Mouse (Mus musculus) intestine, embryonic 14.5 days (tissue): Measurements from ENCODE around the gene Vezt. TPM values are rescaled to one million over a fixed set of nuclear protein-coding genes. Genes with fewer than 3 reads are reported as not detected.

ENCODE experiments used
- ATAC-seq: fragments of 200-750 bp; cut with Nextera tagmentation; replicated peaks from 2 replicates; pipeline ENCODE4 v1.8.0; 2017; ENCODE audit warnings: low read depth, moderate number of reproducible peaks, moderate TSS enrichment, moderate library complexity; ENCODE audit not compliant: low FRiP score, low TSS enrichment
- DNase-seq: peaks from one replicate; pipeline ENCODE4 v3.0.0-alpha.2; 2018; ENCODE audit warnings: low spot score
- H3K27ac ChIP-seq: fragments of 300-500 bp; sonication (generic); 2 replicates; pipeline ENCODE4 v1.5.1; 2014; ENCODE audit warnings: low read depth, mild to moderate bottlenecking, control low read depth
- H3K27me3 ChIP-seq: fragments of 300-500 bp; sonication (generic); replicated peaks from 2 replicates; pipeline ENCODE4 v1.6.1; 2014; ENCODE audit warnings: low read length, control low read depth; ENCODE audit not compliant: control insufficient read depth, insufficient read depth
- H3K36me3 ChIP-seq: fragments of 300-500 bp; sonication (generic); 2 replicates; pipeline ENCODE4 v1.6.1; 2014; ENCODE audit warnings: low read length, control low read depth; ENCODE audit not compliant: control insufficient read depth, insufficient read depth
- H3K4me1 ChIP-seq: fragments of 300-500 bp; sonication (generic); replicated peaks from 2 replicates; pipeline ENCODE4 v1.6.1; 2014; ENCODE audit warnings: low read length, control low read depth, mixed read lengths; ENCODE audit not compliant: control insufficient read depth, insufficient read depth
- H3K4me2 ChIP-seq: fragments of 300-500 bp; sonication (generic); 2 replicates; pipeline ENCODE4 v1.6.1; 2014; ENCODE audit warnings: low read length
- H3K4me3 ChIP-seq: fragments of 300-500 bp; sonication (generic); 2 replicates; pipeline ENCODE4 v1.5.1; 2014; ENCODE audit warnings: low read depth, low read length, control low read depth, mixed read lengths
- H3K9ac ChIP-seq: fragments of 300-500 bp; sonication (generic); 2 replicates; pipeline ENCODE4 v1.6.1; 2014; ENCODE audit warnings: mild to moderate bottlenecking, low read length
- H3K9me3 ChIP-seq: fragments of 300-500 bp; sonication (generic); 2 replicates; pipeline ENCODE4 v1.6.1; 2016; ENCODE audit warnings: low read length, control low read depth; ENCODE audit not compliant: control insufficient read depth
- WGBS: fragments of 180-500 bp; shearing (Covaris S2); extraction: QIAGEN DNeasy Blood & Tissue Kit; methylation state at CpG from one replicate; pipeline ENCODE4 v1.1.7; 2014; 5-methylcytosine and 5-hydroxymethylcytosine counted together
- polyA plus RNA-seq: library from polyadenylated mRNA; unstranded; fragments of >200 nt; fragmentation: Nextera tagmentation; extraction: Ambion mirVana; gene quantifications from 2 replicates; pipeline ENCODE4 v1.2.1, GENCODE M21; 2014

Vezt gene
- polyA plus RNA-seq = 25.6 and 30.0 TPM in 2 replicates

- H3K4me3 ChIP-seq = peak within 1 kb of the TSS; percentile 88
- H3K9ac ChIP-seq = peak within 1 kb of the TSS; percentile 78
- peak within 1 kb of the TSS; percentile 66 for H3K4me2 ChIP-seq
- peaks cover 7% of the 10 kb centered on the region; the same call in 1 of the 2 replicates for H3K4me1 ChIP-seq
- ATAC-seq (peak; percentile 99), DNase-seq (peak; percentile 99)
- under 1% methylated on average over 77 of the region's 77 CpGs for WGBS
- peaks cover 4% of the 10 kb centered on the region for H3K36me3 ChIP-seq
- no peaks in the 10 kb centered on the region for H3K27me3 ChIP-seq
- no peaks in the 10 kb centered on the region for H3K9me3 ChIP-seq
- H3K27ac ChIP-seq = peak within 1 kb of the TSS; percentile 75
These were observed at the start of gene Vezt, which contains the start of gene Fgd6 for GRCm38 (mm10) chr10:94035658-94036374. Vezt (minus strand) TSS chr10:94035817. Fgd6 (plus strand) TSS chr10:94036001.

GRCm38 (mm10) chr10:94082040-94082734 is 46.6 kb upstream of the Vezt start:
- no peak overlapping the region for H3K4me3 ChIP-seq
- H3K9me3 ChIP-seq = no peaks in the 10 kb centered on the region
- H3K36me3 ChIP-seq = no peaks in the 10 kb centered on the region
- 45% methylated on average over 7 of the region's 7 CpGs for WGBS
- ATAC-seq = peak; percentile 30; the same call in 1 of the 2 replicates
- peaks cover 15% of the 10 kb centered on the region for H3K4me1 ChIP-seq
- H3K4me2 ChIP-seq = 0 out of 2 replicates have a peak overlapping the region, but pooled peaks have one; percentile 18
- no peak overlapping the region for H3K9ac ChIP-seq
- no peaks in the 10 kb centered on the region for H3K27me3 ChIP-seq
- DNase-seq = no peak
- H3K27ac ChIP-seq = no peak overlapping the region

DNA sequence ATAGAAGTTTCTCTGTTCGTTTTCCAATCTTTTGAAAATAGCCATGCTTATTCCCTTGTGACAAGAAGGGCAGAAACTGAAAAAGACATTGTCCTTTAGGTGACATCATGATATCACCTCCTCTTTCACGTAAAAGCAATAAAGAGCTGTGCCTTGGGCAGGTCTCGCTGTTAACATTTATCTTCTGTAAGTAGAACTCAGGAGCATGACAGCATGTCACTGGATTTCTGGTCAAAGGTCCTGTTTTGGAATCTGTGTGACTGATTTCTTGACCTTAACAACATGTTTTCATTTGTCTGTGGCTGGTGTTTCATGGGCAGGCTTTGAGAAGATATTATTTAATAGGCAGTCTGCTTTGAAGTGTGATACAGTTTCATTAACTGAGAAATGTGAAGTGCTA is 45.1 kb upstream of the Vezt start:
- no peak overlapping the region for H3K4me3 ChIP-seq
- H3K9me3 ChIP-seq = no peaks in the 10 kb centered on the region
- ATAC-seq = no peak
- H3K9ac ChIP-seq = no peak overlapping the region
- no peak overlapping the region for H3K27ac ChIP-seq
- H3K27me3 ChIP-seq = no peaks in the 10 kb centered on the region
- WGBS = 60% methylated on average over 3 of the region's 3 CpGs
- DNase-seq = no peak
- H3K4me2 ChIP-seq = no peak overlapping the region
- H3K36me3 ChIP-seq = no peaks in the 10 kb centered on the region
- 0 out of 2 replicates have a peak, but pooled peaks cover 11% of the 10 kb centered on the region for H3K4me1 ChIP-seq

GRCm38 (mm10) chr10:94076966-94077825 is 41.6 kb upstream of the Vezt start:
- no peak overlapping the region for H3K9ac ChIP-seq
- ATAC-seq = no peak
- no peaks in the 10 kb centered on the region for H3K36me3 ChIP-seq
- H3K27me3 ChIP-seq = no peaks in the 10 kb centered on the region
- H3K4me2 ChIP-seq = no peak overlapping the region
- peaks cover 17% of the 10 kb centered on the region for H3K4me1 ChIP-seq
- no peak overlapping the region for H3K4me3 ChIP-seq
- 84% methylated on average over 14 of the region's 14 CpGs for WGBS
- DNase-seq = no peak
- H3K9me3 ChIP-seq = no peaks in the 10 kb centered on the region
- H3K27ac ChIP-seq = no peak overlapping the region

DNA sequence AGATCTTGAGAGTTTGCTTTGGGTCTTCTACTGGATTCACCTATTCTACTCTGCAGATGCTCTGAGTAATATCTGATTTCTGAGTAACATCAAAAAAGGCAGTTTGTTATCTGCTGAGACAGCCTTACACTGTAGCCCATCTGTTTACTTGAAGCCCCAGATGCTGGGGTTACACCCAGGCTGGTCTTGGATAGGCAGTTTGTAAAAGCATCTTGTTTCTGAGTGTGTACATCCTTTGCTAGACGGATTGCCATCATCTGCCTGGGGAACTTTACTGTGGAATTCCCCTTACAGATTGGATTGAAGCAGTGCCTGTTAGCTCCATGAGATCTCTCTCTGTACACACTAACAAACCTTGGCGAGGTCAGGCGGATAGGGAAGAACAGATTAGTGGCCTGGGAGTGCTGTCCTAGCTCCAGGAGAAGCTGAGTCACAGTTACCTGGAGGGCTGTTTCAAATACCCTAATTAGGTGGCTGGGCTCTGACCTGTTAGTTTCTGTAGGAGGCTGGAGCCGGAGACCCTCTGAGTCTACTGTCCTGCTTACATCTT is 37.4 kb upstream of the Vezt start:
- H3K36me3 ChIP-seq = no peaks in the 10 kb centered on the region
- WGBS = 46% methylated on average over 4 of the region's 4 CpGs
- no peak overlapping the region for H3K4me2 ChIP-seq
- no peaks in the 10 kb centered on the region for H3K9me3 ChIP-seq
- ATAC-seq (no peak), DNase-seq (no peak)
- no peak overlapping the region for H3K9ac ChIP-seq
- peaks cover 14% of the 10 kb centered on the region for H3K4me1 ChIP-seq
- H3K27me3 ChIP-seq = no peaks in the 10 kb centered on the region
- no peak overlapping the region for H3K4me3 ChIP-seq
- peak overlapping the region; percentile 73 for H3K27ac ChIP-seq

DNA sequence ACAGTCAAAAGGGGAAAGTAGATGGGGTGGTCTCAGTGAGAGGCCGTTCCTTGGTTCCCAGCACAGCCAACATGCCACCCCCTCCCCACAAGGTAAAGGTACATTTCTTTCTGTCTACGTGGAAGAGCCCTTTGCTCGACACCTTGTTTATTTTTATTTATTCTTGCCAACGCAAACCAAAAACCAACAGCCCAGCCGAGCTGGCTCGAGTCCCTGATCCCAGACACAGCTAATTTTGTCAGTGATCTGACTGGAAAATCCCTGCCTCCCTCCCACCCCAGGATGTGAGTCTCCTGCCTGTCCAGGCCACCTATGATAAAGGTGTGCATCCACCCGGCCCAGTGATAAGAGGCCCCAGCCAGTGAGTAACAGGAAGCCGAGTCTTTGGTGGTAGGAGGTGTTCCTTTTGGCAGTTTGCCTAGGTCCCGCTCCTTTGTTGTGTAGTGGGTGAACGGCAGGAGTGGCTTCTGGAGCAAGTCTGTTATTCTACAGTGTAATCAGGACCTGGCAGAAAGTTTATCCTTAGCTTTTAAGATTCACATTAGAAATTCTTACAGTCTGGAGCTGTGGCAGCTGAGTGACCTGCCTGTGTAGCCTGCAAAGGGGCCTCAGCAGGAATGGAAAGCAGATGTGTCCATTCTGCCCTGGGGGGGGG is 36.8 kb upstream of the Vezt start:
- Histone ChIP-seq H3K9ac (no peak overlapping the region), H3K27ac (peak overlapping the region; percentile 73), H3K36me3 (no peaks in the 10 kb centered on the region), H3K4me1 (peaks cover 14% of the 10 kb centered on the region), H3K4me3 (no peak overlapping the region), H3K27me3 (no peaks in the 10 kb centered on the region), H3K9me3 (no peaks in the 10 kb centered on the region), H3K4me2 (no peak overlapping the region)
- WGBS = 30% methylated on average over 10 of the region's 10 CpGs
- DNase-seq = peak; percentile 56
- no peak for ATAC-seq

- Histone ChIP-seq H3K27me3 (no peaks in the 10 kb centered on the region), H3K9me3 (no peaks in the 10 kb centered on the region), H3K36me3 (no peaks in the 10 kb centered on the region), H3K4me1 (peaks cover 14% of the 10 kb centered on the region), H3K9ac (no peak overlapping the region), H3K4me2 (no peak overlapping the region), H3K4me3 (no peak overlapping the region), H3K27ac (no peak overlapping the region)
- no peak for ATAC-seq
- WGBS = 69% methylated on average over 7 of the region's 7 CpGs
- no peak for DNase-seq
These were observed 36.0 kb upstream of the Vezt start for GRCm38 (mm10) chr10:94071641-94072040.

DNA sequence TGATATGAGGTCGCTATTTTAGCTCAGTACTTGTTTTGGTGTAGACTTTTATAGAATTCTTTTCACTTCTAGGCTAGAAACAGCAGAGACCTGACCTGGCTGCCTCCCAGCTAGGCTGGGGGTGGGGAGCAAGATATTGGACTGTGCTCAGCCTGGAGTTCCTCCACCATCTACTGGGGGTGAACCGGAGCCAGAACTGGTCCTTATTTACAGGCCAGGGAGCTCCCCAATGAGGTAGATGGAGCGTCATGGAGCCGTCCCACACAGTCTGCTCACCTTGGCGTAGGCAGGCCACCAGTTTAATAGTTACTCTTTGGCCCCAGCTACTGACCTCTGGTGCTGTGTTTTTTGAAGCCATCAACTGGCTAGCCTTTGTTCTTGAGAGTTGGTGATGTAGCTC is 33.1 kb upstream of the Vezt start:
- H3K4me3 ChIP-seq = no peak overlapping the region
- no peak overlapping the region for H3K4me2 ChIP-seq
- H3K27ac ChIP-seq = no peak overlapping the region
- no peaks in the 10 kb centered on the region for H3K36me3 ChIP-seq
- peaks cover 11% of the 10 kb centered on the region for H3K4me1 ChIP-seq
- WGBS = 79% methylated on average over 5 of the region's 5 CpGs
- H3K9me3 ChIP-seq = no peaks in the 10 kb centered on the region
- no peaks in the 10 kb centered on the region for H3K27me3 ChIP-seq
- H3K9ac ChIP-seq = no peak overlapping the region
- ATAC-seq (no peak), DNase-seq (no peak)
